Mouse (Mus musculus): Measurements from ENCODE around the gene Cdc42bpb. TPM values are rescaled to one million over a fixed set of nuclear protein-coding genes. Genes with fewer than 3 reads are reported as not detected.

Gene Cdc42bpb
- total RNA-seq, 2 experiments from 2014 or later = 119 to 124 TPM

DNA sequence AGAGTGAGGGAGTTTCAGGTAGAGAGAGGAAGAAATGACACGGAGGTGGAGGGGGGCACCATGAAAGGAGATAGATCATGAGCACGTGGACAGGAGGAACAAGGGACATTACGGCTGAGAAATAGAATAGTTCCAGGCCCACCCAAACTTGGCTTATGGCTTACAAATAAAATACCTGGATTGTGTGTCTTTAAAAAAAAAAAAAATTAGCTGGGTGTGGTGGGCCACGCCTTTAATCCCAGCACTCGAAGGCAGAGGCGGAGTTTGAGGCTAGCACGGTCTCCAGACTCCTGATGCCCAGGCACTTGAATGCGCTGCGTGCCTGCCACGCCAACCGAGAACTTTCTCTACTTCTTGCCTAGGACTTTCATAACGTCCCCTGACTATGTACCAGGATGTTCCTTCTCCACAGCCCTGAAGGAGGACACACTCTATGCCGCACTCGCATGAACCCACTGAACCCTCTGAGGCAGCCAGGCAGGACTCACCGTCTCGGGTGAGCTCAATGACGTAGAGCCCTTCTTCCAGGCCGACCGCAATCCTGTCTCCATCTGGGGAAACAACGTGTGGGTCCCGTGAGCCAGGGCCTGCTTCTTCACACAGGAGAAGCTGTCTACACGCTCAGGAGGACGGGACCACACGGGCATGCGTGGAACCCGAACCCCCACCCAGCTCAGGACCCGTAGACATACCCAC is 76.0 kb downstream of the Cdc42bpb start:
- no peak for DNase-seq (ENCODE audit: low spot score in 2 of 2)

DNA sequence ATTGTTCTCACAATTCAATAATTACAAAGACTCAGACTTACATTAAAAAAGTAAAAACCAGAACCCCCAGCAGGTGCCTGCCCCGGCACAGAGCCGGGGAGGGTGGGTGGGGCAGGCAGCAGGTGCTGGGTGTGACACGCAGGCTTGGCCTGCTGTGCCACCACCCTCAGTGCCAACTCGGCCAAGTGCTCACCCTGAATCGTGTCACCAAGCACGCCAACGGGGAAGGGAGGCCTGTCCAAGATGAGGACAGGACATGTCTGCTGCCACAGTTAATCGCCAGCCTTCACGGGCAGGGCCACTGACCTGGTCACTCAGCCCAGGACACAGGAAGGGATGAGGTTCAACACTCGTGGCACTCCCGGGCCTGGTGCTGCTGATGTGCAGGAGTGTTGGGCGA is 84.5 kb downstream of the Cdc42bpb start:
- DNase-seq (ENCODE audit: low spot score in 2 of 2) = no peak

GRCm38 (mm10) chr12:111284532-111284931 is 93.0 kb downstream of the Cdc42bpb start:
- no peak for DNase-seq (ENCODE audit: low spot score in 2 of 2)

DNA sequence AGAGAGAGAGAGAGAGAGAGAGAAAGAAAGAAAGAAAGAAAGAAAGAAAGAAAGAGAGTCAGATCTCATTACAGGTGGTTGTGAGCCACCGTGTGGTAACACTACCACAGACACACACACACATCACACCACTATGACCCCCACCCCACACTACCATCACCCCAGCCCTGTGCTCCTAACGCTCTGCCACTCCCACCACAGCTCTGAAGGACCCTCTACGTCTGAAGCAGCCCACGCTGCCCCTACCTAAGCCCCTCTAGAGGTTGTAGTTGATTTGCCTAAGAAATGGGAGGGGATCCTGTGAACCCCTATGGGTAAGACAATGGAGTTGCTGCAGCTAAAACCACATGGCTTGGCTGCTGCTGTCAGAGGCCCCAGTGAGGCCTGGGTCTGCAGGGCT is 93.9 kb downstream of the Cdc42bpb start:
- DNase-seq (ENCODE audit: low spot score in 2 of 2) = no peak

DNA sequence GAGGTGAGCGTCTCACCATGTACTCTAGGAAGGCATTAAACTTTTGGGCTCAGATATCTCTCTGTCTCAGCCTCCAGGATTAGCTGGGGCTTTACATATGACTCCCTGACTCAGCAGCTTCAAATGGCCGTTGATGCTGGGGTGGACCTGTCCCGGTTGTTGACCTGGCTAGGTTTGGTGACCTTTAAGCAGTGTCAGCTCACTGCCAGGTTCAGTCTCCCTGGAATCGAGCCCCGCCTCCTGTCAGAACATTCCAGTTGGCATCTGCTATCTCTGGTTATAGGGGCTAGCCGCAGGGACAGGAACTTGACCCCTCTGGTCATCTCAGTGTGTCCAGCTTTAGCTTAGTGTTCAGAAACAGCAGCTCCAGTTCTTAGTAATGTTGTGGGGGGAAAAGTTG is 101.1 kb downstream of the Cdc42bpb start:
- DNase-seq (ENCODE audit: low spot score in 2 of 2) = no peak

DNA sequence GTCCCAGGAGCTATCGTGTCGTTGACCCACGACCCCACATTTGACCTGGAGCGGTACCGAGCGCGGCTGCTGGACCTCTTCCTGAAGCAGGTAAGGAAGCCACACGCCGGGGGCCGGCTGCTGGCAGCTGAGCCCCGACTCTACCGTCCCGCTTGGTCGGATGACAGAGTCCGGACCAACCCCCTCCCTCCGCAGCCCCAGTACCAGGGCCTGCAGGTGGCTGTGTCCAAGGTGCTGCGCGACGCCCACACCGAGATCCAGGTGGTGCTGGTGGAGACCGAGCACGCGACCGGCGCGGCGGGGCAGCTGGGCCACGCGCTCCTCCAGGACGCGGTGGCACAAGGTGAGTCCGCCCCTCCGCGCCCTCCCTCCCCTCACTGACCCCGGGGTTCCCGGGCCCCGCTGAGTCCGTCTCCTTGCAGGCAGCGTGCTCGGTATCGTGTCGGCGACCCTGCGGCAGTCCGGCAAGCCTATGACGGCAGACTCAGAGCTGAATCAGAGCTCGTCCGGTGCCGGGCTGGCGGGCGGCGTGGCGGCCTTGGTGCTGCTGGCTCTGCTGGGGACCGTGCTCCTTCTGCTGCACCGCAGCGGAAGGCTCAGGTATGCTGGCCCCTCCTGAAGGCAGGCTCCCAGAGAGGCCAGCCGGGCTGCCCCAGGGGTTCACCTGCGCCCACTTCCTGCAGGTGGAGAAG is 102.2 kb downstream of the Cdc42bpb start:
- DNase-seq (ENCODE audit: low spot score in 2 of 2) = no peak

- no peak for DNase-seq (ENCODE audit: low spot score in 2 of 2)
Observed at GRCm38 (mm10) chr12:111274447-111275149, 102.9 kb downstream of the Cdc42bpb start.

GRCm38 (mm10) chr12:111274006-111274405 is 103.5 kb downstream of the Cdc42bpb start:
- DNase-seq (ENCODE audit: low spot score in 2 of 2) = no peak

DNA sequence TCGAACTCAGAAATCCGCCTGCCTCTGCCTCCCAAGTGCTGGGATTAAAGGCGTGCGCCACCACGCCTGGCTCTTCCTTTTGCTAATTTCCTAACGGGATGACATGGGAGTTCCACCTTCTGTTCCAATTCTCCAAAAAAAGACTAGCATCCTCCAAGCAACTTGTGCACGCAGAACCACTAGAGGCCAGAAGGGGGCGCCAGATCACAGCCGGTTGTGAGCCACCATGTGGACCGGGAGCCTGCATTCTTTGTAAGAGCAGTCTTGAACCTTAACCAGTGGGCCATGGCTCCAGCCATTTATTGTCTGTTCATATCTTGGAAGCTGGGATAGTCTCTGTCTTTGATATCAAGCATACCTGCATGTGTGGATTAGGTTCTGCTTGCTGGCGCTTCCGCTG is 105.1 kb downstream of the Cdc42bpb start:
- peak; percentile 74 to 92 for DNase-seq (ENCODE audit: low spot score in 2 of 2)

DNA sequence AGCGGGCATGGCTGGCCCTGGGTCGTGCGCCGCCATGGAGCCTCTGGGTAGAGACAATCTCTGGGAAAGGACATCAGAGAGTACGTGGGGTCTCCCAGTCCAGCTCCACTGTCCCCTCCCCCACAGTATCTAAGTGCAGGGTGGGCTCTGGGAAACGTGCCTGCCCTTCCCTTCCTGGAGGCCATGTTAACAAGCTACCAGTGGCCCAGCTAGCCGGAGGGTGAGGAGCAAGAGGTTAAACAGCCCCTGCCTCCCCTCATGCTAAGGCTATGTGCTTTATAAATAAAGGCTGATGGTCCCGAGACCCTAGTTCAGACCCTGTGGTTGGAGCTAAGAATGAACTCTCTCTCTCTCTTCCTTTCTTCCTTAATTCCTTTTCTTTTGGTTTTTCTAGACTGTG is 105.6 kb downstream of the Cdc42bpb start:
- DNase-seq (ENCODE audit: low spot score in 2 of 2) = no peak

DNA sequence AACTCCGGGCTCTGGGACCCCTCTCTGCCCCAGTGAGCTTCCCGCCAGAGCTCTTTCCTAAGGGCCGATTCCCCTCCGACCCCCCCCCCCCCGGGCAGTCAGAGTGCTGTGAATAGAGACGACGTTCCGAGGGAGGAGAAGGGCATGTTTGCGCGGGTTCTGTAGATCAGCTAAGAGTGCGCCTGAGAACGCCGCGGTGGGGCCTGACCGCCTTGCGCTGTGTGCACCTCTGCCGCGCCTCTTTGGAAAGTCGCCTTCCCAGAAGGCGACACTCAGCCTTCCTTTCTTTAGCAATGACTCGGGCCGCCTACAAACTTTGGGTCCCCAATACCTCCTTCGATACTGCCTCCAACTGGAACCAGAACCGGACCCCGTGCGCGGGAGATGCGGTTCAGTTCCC is 106.1 kb downstream of the Cdc42bpb start:
- no peak for DNase-seq (ENCODE audit: low spot score in 2 of 2)

DNA sequence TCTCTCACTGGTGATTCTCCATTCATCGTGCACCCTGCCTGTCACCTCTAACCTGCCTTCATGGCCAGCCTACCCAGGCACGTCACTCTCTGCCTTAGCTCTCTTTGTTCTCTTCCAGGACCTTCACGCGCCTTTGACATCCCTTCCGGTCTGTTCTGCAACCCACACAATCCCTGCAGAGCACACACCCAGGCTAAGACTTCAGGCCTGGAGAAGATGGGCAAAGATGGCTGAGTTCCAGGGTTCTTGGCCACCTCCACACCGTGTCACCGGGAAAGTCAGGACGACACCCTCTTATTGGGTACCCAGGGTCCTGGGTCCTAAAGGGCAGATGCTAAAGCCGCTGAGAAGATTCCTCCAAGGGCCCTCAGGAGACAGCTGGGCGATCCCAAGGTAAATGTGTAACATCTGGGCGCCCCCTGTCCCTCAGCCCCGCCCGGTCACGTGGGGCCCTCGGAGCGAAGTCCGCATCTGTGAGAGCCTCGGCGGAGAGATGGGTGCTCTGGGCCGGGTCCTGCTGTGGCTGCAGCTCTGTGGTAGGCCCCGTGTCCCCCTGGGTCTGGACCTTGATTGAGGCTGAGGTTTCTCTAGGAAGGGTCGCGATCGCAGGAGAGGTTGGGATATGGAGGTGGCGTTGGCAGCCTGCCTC is 106.8 kb downstream of the Cdc42bpb start, which contains the start of gene Amn:
Gene Amn (plus strand): TSS at position 467 of the 649 bp plus-strand sequence.
- DNase-seq (ENCODE audit: low spot score in 2 of 2) = no peak

DNA sequence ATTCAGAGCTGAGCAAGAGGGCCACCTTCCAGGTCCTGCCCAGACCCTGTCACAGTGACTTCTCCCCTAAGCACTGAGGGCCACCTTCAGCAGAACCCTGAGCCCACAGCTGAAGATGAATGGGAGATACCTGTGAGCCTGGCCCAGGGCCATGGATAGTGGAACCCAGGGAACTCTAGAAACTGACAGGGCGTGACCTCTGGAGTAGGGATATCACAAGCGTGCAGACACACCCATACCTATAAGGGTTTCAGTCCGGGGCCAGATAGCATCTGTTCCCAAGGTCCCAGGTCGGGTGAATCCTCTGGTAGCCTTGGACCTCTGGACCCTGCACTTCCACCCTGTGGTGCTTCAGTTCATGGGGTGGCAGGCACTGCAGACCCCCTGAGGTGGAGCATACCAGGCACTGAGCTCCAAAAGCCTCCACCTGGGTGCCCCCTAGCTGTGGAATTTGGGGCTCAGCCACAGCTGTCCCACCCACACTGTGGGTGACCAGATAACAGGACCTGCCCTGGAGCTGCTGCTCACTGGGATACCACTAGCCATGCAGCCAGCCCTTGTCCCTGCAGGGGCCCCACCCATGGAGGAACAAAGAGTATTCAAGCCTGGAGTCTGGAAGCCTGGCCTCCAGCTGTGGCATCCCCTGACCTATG is 109.7 kb downstream of the Cdc42bpb start:
- no peak for DNase-seq (ENCODE audit: low spot score in 2 of 2)

GRCm38 (mm10) chr12:111266592-111266991 is 110.9 kb downstream of the Cdc42bpb start:
- no peak for DNase-seq (ENCODE audit: low spot score in 2 of 2)

- DNase-seq (ENCODE audit: low spot score in 2 of 2) = no peak
Observed at GRCm38 (mm10) chr12:111265212-111265611, 112.3 kb downstream of the Cdc42bpb start.

GRCm38 (mm10) chr12:111263650-111264049 is 113.9 kb downstream of the Cdc42bpb start:
- DNase-seq (ENCODE audit: low spot score in 2 of 2) = no peak

DNA sequence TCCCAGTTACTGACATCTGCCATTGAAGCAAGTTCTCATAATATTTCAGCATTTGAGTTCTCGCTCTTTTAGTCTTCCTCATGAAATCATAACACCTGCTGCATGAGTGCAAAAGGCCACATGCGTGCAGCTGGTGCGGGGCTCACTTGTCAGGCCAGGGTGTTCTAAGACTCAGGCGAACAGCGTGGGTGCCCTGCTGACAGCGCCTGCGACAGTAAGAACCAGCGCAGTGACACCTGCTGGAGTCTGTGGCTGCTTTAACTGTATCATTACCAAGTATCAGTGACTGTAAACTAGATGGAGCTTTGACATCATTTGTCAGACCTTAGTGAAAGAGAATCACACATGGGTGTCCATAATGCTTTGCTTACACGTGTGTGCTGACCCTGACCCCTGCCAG is 126.3 kb downstream of the Cdc42bpb start:
- DNase-seq (ENCODE audit: low spot score in 2 of 2) = peak in 1 of 2 experiments; percentile 50

GRCm38 (mm10) chr12:111250116-111250515 is 127.4 kb downstream of the Cdc42bpb start:
- DNase-seq (ENCODE audit: low spot score in 2 of 2) = no peak

- no peak for DNase-seq (ENCODE audit: low spot score in 2 of 2)
Observed at GRCm38 (mm10) chr12:111249095-111249494, 128.4 kb downstream of the Cdc42bpb start.

DNA sequence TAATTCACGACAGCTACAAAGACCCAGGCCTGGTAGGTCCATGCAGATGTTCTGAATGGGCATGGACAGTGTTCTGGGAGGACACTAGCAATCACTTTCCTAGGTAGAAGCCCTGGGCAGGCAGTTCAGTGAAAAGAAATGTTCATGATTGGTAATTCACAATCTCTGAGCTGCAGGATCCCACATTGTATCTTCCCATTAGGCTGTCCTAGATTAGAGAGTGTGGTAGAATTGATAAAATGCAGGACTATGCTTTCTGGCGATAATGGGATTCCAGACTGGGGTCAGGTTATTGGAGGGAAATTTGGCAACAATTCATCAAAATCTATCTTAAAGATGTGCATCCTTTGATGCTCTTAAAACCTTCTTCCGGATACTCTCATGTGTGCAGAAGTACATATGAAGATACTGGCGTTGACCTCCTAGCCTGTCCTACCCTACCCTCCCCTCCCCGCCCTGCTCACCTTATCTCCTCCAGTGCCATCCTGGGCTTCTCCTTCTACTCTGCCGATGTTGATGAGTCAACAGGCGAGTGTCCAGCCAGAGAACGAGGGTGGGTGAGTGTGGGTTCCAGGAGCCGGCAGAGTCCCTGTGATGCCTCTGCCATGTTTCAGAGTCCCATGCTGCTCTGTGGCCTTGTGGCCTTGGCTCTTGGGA is 130.6 kb downstream of the Cdc42bpb start:
- DNase-seq (ENCODE audit: low spot score in 2 of 2) = no peak

GRCm38 (mm10) chr12:111245070-111245469 is 132.4 kb downstream of the Cdc42bpb start:
- DNase-seq (ENCODE audit: low spot score in 2 of 2) = no peak

All from layer of hippocampus, adult 18-20 months (tissue).